Mouse (Mus musculus) left cerebral cortex, postnatal 10 days (tissue): ENCODE measurements at regions not wholly inside any gene's neighbourhood (a gene's known extent, or its start where the extent isn't known, plus 50 kb on each side); places are given as distances from the start of the nearest gene placed in this dataset.

ENCODE experiments used
- DNase-seq, 2 experiments: peaks; one replicate each; pipeline ENCODE4 v3.0.0; 2021 to 2022; ENCODE audit warnings: low spot score in 2 of 2, mixed read lengths in 1 of 2; ENCODE audit errors: extremely low spot score in 1 of 2
- intact Hi-C: fragments of 180-260 bp; cut with DNase I; formaldehyde crosslinking; loops from one replicate; pipeline ENCODE4 v1.15.1; 2025

- intact Hi-C loops: no loop called here
- DNase-seq: no peak
These were observed 61.6 kb downstream of the Spesp1 start for GRCm38 (mm10) chr9:62220451-62220850.

GRCm38 (mm10) chr9:62215151-62215859 is 66.7 kb downstream of the Spesp1 start:
- intact Hi-C loops: no loop called here
- no peak for DNase-seq

DNA sequence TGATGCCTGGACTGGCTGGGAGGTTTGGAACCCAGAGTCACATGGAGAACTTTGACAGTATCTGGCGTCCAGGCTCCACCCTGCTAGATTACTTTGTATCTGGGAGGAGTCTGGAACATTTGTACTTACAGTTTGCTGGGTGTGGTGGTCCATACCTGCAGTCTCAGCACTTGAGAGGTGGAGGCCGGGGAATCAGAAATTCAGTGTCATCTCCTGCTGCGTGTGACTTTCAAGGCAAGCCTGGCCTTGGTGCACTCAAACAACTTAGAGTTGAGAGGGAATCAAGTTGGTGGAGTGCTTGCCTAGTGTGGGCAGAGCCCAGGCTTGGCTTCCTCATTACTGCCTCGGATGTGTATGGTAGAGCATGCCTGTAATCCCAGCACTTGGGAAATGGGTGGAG is 67.5 kb downstream of the Spesp1 start:
- intact Hi-C loops: no loop called here
- no peak for DNase-seq

- intact Hi-C loops: no loop called here
- DNase-seq: no peak
These were observed 69.4 kb downstream of the Spesp1 start for GRCm38 (mm10) chr9:62212615-62213014.

DNA sequence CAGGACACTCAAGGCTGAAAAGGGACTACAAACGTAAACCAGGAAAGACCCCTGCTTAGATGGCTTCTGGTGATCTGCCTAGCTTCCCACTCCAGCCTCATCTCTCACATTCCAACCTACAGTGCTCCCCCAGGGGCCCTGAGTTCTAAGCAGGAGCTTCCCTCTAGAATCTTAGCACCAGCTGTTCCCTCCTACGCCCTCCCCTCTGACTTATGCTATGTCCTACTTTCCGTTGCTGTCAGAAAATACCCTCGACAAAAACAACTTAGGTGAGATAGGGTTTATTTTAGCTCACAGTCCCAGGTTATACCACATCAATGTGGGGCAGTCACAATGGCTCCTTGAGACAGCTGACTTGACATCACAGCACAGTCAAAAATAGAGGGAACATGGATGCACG is 71.2 kb downstream of the Spesp1 start:
- intact Hi-C loops: no loop called here
- DNase-seq: no peak

DNA sequence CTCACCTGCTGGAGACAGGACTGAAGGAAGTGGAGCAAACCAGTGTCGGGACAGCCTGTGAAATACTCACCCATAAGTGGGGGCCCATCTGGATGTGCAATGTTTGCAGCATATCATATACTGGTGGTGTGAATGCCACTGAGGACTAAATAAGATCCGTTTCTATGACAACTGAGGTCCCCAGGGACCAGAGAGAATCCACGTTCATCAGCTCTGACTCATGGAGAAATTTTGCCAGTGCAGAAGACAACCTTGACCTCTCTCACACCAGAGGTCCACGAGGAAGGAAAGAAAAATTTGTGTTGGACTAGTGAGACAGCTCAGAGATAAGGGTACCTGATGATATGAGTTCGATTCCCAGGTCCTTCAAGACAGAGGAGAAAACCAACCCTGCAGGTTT is 73.6 kb downstream of the Spesp1 start:
- no peak for DNase-seq
- intact Hi-C loops: no loop called here

DNA sequence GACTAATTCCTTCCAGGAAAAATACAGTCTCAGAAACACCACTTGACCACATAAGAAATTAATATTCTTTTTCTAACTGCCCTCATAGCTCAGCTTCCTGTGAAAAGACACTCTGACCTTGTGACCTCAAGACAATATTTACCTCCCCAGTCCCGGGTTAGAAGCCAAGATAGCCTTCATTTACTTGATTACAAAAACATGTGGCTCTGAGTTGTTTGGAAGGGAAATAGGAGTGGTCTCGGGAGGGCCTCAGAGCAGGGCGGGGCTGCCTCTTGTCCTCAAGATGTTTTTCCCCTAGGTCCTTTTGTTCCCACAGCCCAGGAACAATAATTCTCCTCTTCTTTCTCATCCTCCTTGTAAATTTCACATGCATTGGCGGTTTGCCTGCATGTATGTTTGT is 76.7 kb downstream of the Spesp1 start:
- intact Hi-C loops: no loop called here
- no peak for DNase-seq

DNA sequence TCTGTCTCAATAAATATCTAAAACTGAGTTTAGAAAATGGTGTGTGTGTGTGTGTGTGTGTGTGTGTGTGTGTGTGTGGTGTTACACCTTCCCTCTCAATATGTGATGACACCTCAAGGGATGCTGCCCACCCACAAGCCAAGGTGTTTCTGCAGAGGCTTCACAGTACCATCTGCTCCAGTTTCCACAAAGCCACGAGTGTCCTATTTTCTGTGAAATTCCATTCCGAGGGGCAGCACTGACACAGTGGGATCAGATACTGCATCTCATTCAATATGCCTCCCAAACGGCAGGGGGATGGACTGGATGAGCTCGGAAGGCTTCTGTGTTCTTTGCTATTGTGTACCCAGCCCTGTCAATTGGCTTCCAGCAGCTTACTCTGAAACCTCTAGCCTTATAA is 78.5 kb downstream of the Spesp1 start:
- DNase-seq: no peak
- intact Hi-C loops: no loop called here

GRCm38 (mm10) chr9:62202331-62202730 is 79.7 kb downstream of the Spesp1 start:
- intact Hi-C loops: no loop called here

GRCm38 (mm10) chr9:62197486-62197885 is 75.0 kb upstream of the Glce start:
- DNase-seq: no peak
- intact Hi-C loops: no loop called here

More at GRCm38 (mm10) chr9:62202331-62202730, 79.7 kb downstream of the Spesp1 start:
- no peak for DNase-seq

- DNase-seq: peak in 1 of 2 experiments; percentile 61
- intact Hi-C loops: no loop called here
These were observed 70.0 kb upstream of the Glce start for GRCm38 (mm10) chr9:62192424-62192892.

- intact Hi-C loops: no loop called here
- DNase-seq: no peak
These were observed 68.0 kb upstream of the Glce start for GRCm38 (mm10) chr9:62190474-62190873.

GRCm38 (mm10) chr9:62188835-62189234 is 66.4 kb upstream of the Glce start:
- DNase-seq: no peak
- intact Hi-C loops: no loop called here

GRCm38 (mm10) chr9:62188379-62188778 is 65.9 kb upstream of the Glce start:
- intact Hi-C loops: no loop called here
- no peak for DNase-seq

GRCm38 (mm10) chr9:62186886-62187285 is 64.4 kb upstream of the Glce start:
- DNase-seq: no peak
- intact Hi-C loops: no loop called here

GRCm38 (mm10) chr9:62185516-62186280 is 63.2 kb upstream of the Glce start:
- no peak for DNase-seq
- intact Hi-C loops: no loop called here

- intact Hi-C loops: no loop called here
- DNase-seq: peak in 1 of 2 experiments; percentile 31
These were observed 58.9 kb upstream of the Glce start for GRCm38 (mm10) chr9:62181182-62181830.

DNA sequence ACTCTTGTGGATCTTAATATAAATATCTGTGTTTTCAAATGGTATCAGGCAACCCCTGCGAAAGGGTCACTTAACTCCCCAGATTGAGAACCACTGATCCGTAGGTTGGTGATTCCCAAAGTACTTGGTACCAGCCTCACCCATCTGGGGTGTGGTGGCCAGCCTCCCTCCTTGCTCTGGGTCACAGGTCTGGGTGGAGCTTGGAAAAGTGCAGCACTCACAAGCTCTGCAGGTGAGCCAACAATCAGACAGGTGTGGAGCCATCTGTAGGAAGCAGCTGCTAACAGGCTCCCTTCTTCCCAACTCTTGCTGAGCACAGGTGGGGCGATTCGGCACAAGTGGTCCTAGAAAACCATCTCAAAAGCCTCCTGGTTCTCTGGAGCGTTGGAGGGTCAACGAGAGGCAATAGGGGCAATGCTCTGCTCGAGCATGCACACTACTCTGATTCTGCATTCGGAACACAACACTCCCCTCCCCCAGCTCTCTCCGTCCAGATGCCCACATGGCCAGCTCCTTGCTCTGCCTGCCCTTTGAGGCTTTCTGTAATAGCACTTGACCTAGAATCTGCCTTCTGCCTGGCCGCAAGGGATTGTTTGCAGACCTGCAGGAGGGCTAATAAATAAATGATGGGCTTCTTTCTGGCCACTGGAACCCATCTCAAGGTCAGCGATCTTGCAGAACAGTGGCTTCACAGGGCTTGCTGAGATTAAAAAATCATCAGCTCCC is 58.2 kb upstream of the Glce start:
- intact Hi-C loops: no loop called here
- no peak for DNase-seq

- no peak for DNase-seq
- intact Hi-C loops: no loop called here
These were observed 52.2 kb upstream of the Glce start for GRCm38 (mm10) chr9:62174651-62175050.
